ENCODE assay signal across 21 mouse cellular contexts in genomic region chr3:58622665-58623394, GRCm38 (mm10). TPM values are rescaled to one million over a fixed set of nuclear protein-coding genes. Genes with fewer than 3 reads are reported as not detected.
DNase-seq lines count a peak whose midpoint lies in the region; ATAC-seq lines count a peak whose summit lies in the region.
"Had no signal": no experiment of that assay in that cellular context is flagged by ENCODE, and none has a peak within 500 bp of the region (broad histone marks: within the 10 kb centered on the region; RNA-seq: fewer than 3 reads in every experiment).

No protein-coding gene starts in this region.

- intact Hi-C loops in left cerebral cortex, postnatal 36 days (cut with DNase I), result no loop called here
- intact Hi-C loops in heart, postnatal 14 days (cut with DNase I), result no loop called here

- peak; percentile 2 for DNase-seq in thymus, postnatal 0 days (ENCODE audit: low spot score)
- DNase-seq in thymus, adult 18-20 months, result no peak
- DNase-seq in naive thymus-derived CD4-positive, alpha-beta T cell, adult 2 months (ENCODE audit: low read depth), result peak; percentile 15
- DNase-seq in layer of hippocampus, adult 9-10 months (ENCODE audit: low spot score), result no peak
- no peak for DNase-seq in left cerebral cortex, postnatal 36 days (ENCODE audit: low spot score in 2 of 2)
- DNase-seq in heart, postnatal 14 days, result no peak
- DNase-seq: adrenal gland, adult 2 months; adrenal gland, postnatal 25 days; cerebellum, adult 18-20 months; cerebellum, adult 9-11 months; cerebellum, postnatal 36 days; forebrain, postnatal 0 days; gastrocnemius, postnatal 14 days; heart, adult 2 months had no signal

- peak; percentile 66 for ATAC-seq in activated CD4-positive, CD25-positive, alpha-beta regulatory T cell, adult 4 months
- ATAC-seq: forebrain, embryonic 13.5 days; forebrain, postnatal 0 days; Patski had no signal

RNA-seq across cellular contexts. Expression of gene Erich6, which starts 14.2 kb away (rescaled TPM):
- not detected in 2 replicates for polyA plus RNA-seq in thymus, postnatal 0 days (2015; fragmentation: Nextera tagmentation; extraction: Ambion mirVana)
- polyA plus RNA-seq in activated CD4-positive, CD25-positive, alpha-beta regulatory T cell, adult 4 months (2017; shearing (Covaris generic)), result not detected
- total RNA-seq in left cerebral cortex, postnatal 36 days (2021), result 1 to 10 TPM in 1 of 2 experiments, under 1 TPM in 1; 0.89 to 1.9 TPM
- under 1 TPM in 1 of 2 experiments, not detected in 1; 0.10 TPM for total RNA-seq in heart, postnatal 14 days (2021)
- total RNA-seq: adrenal gland, postnatal 25 days; CH12.LX; gastrocnemius, adult 18-20 months; heart, adult 2 months; heart, postnatal 25 days had no signal
- polyA plus RNA-seq: adrenal gland, adult 2 months; hindbrain, embryonic 10.5 days had no signal

RNA-seq across cellular contexts. Expression of gene Selenot, which starts 46.4 kb away (rescaled TPM):
- 17.8 and 24.8 TPM in 2 replicates for polyA plus RNA-seq in thymus, postnatal 0 days (2015; fragmentation: Nextera tagmentation; extraction: Ambion mirVana)
- 10 to 100 TPM; 27.9 to 54.8 TPM for polyA plus RNA-seq in activated CD4-positive, CD25-positive, alpha-beta regulatory T cell, adult 4 months (2017; shearing (Covaris generic))
- total RNA-seq in left cerebral cortex, postnatal 36 days (2021), result 100 to 1,000 TPM; 138 to 142 TPM
- total RNA-seq in heart, postnatal 14 days (2021), result 100 to 1,000 TPM; 113 to 117 TPM

Comparison
In these comparisons a context has a peak if more than half of its experiments do, and no peak if none do; other contexts are left out.
1. DNase-seq: peak in thymus, postnatal 0 days (single experiment) and naive thymus-derived CD4-positive, alpha-beta T cell, adult 2 months (single experiment); none in thymus, adult 18-20 months (0 of 2), layer of hippocampus, adult 9-10 months (single experiment), left cerebral cortex, postnatal 36 days (0 of 2) and heart, postnatal 14 days (0 of 2).